Mouse (Mus musculus) adipocyte (in vitro differentiated cells): ENCODE measurements around the gene Gm10447.
"Not testable (repeated sequence)": the region's sequence is repeated elsewhere in the genome, so short reads cannot be mapped to it uniquely, and the experiment has no call there.

Experiments
- DNase-seq: peaks from one replicate; pipeline ENCODE4 v3.0.0-alpha.2; 2016; ENCODE audit warnings: low spot score

The Gm10447 gene

DNA sequence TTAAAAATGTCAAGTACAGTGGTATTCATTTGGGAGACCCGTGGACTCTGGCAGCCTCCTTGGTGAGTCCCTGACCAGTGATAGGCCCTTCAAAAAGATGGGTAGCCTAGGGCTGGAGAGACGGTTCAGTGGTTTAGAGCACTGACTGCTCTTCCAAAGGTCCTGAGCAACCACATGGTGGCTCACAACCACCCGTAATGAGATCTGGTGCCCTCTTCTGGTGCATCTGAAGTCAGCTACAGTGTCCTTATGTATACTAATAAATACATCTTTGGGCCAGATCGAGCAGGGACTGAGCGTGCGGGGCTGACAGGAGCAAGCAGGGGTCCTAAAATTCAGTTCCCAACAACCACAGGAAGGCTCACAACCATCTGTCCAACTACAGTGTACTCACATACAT is 13.0 kb downstream of the Gm10447 start:
- no peak for DNase-seq

DNA sequence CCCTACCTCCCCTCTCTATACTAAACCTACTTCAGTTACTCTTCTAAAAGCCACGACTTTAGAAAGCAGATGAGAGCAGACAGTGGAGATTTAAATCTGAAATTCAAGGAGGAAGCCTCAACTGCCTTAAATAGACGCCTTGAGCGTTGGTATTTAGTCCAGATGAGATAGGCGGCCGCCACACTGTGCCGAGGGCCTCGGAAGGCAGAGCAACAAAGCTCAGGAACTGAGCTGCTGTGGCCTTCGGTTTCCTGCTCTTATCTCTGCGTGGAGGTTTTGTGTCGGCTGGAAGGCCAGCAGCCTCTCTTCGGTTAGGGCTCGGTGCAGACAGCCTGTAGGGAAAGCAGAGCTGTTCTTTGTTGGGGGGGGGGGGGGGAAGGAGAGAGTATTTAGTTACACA is 15.0 kb downstream of the Gm10447 start:
- no peak for DNase-seq

DNA sequence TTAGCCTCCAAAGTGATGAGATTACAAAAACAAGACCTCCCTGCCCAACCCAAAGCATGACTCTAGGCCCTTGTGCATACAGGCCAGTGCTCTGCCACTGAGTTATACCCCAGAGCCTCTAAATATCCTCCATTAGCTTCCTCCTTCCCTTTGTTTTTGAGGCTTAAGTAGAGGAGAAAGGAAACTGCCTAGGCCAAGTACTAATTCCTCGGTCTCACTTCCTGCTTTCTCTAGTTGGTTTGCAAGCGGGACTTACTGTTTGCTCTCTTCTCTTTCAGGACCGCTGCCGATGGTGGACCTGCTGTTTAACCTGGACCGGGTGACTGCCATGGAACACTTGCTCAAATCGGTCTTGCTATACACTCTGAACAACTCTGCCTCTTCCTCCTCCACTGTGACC is 20.6 kb downstream of the Gm10447 start:
- no peak for DNase-seq

DNA sequence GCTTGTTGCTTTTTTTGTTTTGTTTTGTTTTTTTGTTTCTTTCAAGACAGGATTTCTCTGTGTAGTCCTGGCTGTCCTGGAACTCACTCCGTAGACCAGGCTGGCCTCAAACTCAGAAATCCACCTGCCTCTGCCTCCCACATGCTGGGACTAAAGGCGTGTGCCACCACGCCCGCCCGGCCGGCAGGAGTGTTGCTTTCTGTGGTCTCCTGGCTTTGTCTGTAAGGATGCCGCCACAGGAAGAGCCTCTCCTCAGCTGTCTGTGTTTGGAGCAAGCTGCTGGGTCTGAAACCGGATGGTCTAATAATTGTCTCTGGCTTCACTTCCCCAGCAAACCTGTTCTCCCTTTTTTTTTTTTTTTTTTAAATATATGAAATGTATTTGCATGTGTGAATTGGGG is 21.4 kb downstream of the Gm10447 start:
- no peak for DNase-seq

DNA sequence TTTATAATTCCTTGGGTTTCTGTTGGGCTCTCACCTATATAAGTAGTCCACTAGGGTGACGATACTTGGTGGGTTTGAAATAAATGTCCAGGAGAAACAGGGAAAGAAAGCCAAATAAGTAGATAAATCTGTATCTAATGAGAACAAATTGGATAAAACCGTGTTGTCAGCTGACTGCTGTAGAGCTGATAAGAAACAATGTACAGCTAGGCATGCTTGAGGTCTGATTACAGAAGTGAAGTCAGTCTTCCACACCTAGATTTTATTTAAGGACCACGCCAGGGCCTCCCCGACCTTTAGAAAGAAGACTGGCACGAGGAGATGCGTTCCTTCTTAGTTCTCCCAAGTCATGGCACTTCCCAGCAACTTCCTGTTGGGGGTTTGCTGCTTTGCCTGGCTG is 23.9 kb downstream of the Gm10447 start:
- no peak for DNase-seq

GRCm38 (mm10) chr11:53431347-53432056 is 25.4 kb downstream of the Gm10447 start:
- peak; percentile 39 for DNase-seq

- DNase-seq, result peak; percentile 99
Measured at GRCm38 (mm10) chr11:53430670-53431346, 26.1 kb downstream of the Gm10447 start, which contains the start of the genes Uqcrq and Gdf9. Gene Uqcrq, minus strand, starts transcription at chr11:53430831. Gene Gdf9, plus strand, starts transcription at chr11:53431023.

GRCm38 (mm10) chr11:53430300-53430669 is 26.6 kb downstream of the Gm10447 start:
- no peak for DNase-seq

- no peak for DNase-seq
Measured at GRCm38 (mm10) chr11:53429182-53429581, 27.7 kb downstream of the Gm10447 start.

- no peak for DNase-seq
Measured at GRCm38 (mm10) chr11:53428716-53429057, 28.2 kb downstream of the Gm10447 start.

GRCm38 (mm10) chr11:53427993-53428715 is 28.8 kb downstream of the Gm10447 start:
- DNase-seq, result no peak

GRCm38 (mm10) chr11:53426914-53427313 is 30.0 kb downstream of the Gm10447 start:
- not testable (repeated sequence) for DNase-seq

GRCm38 (mm10) chr11:53425711-53426255 is 31.1 kb downstream of the Gm10447 start:
- DNase-seq, result peak; percentile 85

- DNase-seq, result no peak
Measured at GRCm38 (mm10) chr11:53425251-53425650, 31.7 kb downstream of the Gm10447 start.

DNA sequence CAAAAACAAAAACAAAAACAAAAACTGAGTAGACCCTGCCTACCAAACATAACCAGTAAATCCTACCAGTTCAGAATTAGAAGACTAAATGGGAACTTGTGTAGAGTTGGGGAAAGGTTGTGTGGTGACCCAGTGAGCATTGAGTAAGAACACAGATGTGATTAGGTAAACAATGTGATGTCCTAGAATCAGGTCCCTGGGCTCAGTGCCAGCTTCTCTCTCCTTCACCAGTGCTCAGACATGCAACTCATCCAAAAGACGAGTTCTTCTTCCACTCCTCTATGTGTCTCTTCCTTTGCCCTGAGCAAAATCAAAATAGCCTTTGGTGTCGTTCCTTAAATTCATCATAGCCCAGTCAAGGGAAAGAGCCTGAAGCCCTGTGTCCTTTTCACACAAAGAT is 32.1 kb downstream of the Gm10447 start:
- peak; percentile 90 for DNase-seq

GRCm38 (mm10) chr11:53423036-53423435 is 33.9 kb downstream of the Gm10447 start, which contains the start of gene Leap2:
Gene Leap2, minus strand, starts transcription at chr11:53423170.
- no peak for DNase-seq

DNA sequence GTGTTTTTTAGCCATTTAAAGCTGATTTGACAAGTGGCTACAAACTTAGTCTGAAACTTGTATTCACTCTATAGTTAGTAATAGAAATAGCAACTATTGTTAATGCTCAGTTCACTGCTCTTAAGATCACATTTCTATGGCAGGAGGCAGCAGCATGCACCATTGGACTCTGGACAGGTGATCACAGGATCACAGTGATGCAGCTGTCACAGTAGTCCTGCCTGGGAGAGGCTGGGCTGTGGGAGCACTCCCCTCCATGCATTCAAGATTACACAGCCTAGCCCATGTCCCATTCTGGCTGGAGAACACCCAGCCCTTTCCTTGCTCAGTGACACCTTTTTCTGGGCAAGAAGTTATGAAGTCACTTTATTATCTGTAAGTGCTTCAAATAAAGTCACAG is 38.9 kb downstream of the Gm10447 start:
- no peak for DNase-seq

- DNase-seq, result no peak
Measured at GRCm38 (mm10) chr11:53413871-53414270, 43.0 kb downstream of the Gm10447 start.

- DNase-seq, result peak; percentile 58
Measured at GRCm38 (mm10) chr11:53411738-53412137, 45.2 kb downstream of the Gm10447 start.
